Mouse (Mus musculus) adrenal gland, adult 8-10 months (tissue): ENCODE measurements around the gene Gm10031. TPM values are rescaled to one million over a fixed set of nuclear protein-coding genes. Genes with fewer than 3 reads are reported as not detected.
"Not testable (repeated sequence)": the region's sequence is repeated elsewhere in the genome, so short reads cannot be mapped to it uniquely, and the experiment has no call there.

Experiments
- DNase-seq: peaks from one replicate; pipeline ENCODE4 v3.0.0; 2022
- total RNA-seq, 4 experiments: library from RNA; stranded (reverse); gene quantifications; 2 replicates each; pipeline ENCODE4 v1.2.4; 2022

Gm10031 gene
- 10 to 100 TPM; 28.0 to 44.6 (median 34.7) TPM for total RNA-seq

- not testable (repeated sequence) for DNase-seq
These were observed at the start of gene Gm10031 for GRCm38 (mm10) chr1:156523842-156524241. Gene Gm10031, plus strand, starts transcription at chr1:156524012.

- no peak for DNase-seq
These were observed 49.0 kb upstream of the Gm10031 start for GRCm38 (mm10) chr1:156474854-156475253.

GRCm38 (mm10) chr1:156476016-156476415, 47.8 kb upstream of the Gm10031 start:
- no peak for DNase-seq

GRCm38 (mm10) chr1:156476535-156476934, 47.3 kb upstream of the Gm10031 start:
- no peak for DNase-seq

GRCm38 (mm10) chr1:156481826-156482225, 42.0 kb upstream of the Gm10031 start:
- DNase-seq: no peak

- no peak for DNase-seq
These were observed 36.3 kb upstream of the Gm10031 start for GRCm38 (mm10) chr1:156487498-156487897.

GRCm38 (mm10) chr1:156488031-156488430, 35.8 kb upstream of the Gm10031 start:
- no peak for DNase-seq

GRCm38 (mm10) chr1:156491226-156491796, 32.5 kb upstream of the Gm10031 start:
- DNase-seq: no peak

GRCm38 (mm10) chr1:156495025-156495424, 28.8 kb upstream of the Gm10031 start:
- no peak for DNase-seq

- DNase-seq: no peak
These were observed 26.9 kb upstream of the Gm10031 start for GRCm38 (mm10) chr1:156496910-156497309.

GRCm38 (mm10) chr1:156504945-156505523, 18.8 kb upstream of the Gm10031 start:
- no peak for DNase-seq

- DNase-seq: no peak
These were observed 17.9 kb upstream of the Gm10031 start for GRCm38 (mm10) chr1:156505901-156506300.

- DNase-seq: no peak
These were observed 16.1 kb upstream of the Gm10031 start for GRCm38 (mm10) chr1:156507753-156508152.

GRCm38 (mm10) chr1:156520136-156520780, 3.6 kb upstream of the Gm10031 start:
- DNase-seq: no peak

- peak; percentile 41 for DNase-seq
These were observed 1.9 kb upstream of the Gm10031 start for GRCm38 (mm10) chr1:156521796-156522517.

GRCm38 (mm10) chr1:156532476-156533175, 8.8 kb downstream of the Gm10031 start:
- not testable (repeated sequence) for DNase-seq

- no peak for DNase-seq
These were observed 9.7 kb downstream of the Gm10031 start for GRCm38 (mm10) chr1:156533483-156533882.

GRCm38 (mm10) chr1:156533911-156534310, 10.1 kb downstream of the Gm10031 start:
- no peak for DNase-seq

GRCm38 (mm10) chr1:156537031-156537430, 13.2 kb downstream of the Gm10031 start:
- no peak for DNase-seq

- DNase-seq: no peak
These were observed 13.9 kb downstream of the Gm10031 start for GRCm38 (mm10) chr1:156537701-156538100.

- no peak for DNase-seq
These were observed 14.6 kb downstream of the Gm10031 start for GRCm38 (mm10) chr1:156538382-156538781.

GRCm38 (mm10) chr1:156539787-156540560, 16.2 kb downstream of the Gm10031 start:
- no peak for DNase-seq
